Mouse (Mus musculus) gastrocnemius, postnatal 25 days (tissue): Measurements from ENCODE around the gene Fam227b. TPM values are rescaled to one million over a fixed set of nuclear protein-coding genes. Genes with fewer than 3 reads are reported as not detected.

Source experiments
- DNase-seq: peaks from one replicate; pipeline ENCODE4 v3.0.0; 2022
- long read RNA-seq, 2 experiments: library from polyadenylated mRNA; stranded (forward); transcript quantifications; one replicate each; pipeline ENCODE4 v2.0.0; 2021
- total RNA-seq, 2 experiments: library from RNA; stranded (reverse); gene quantifications; 1 replicate in 1 of 2; 2 replicates in 1 of 2; pipeline ENCODE4 v1.2.3; 2021

Fam227b gene
- not detected for total RNA-seq
- long read RNA-seq, experiment 1 = 0 reads
- long read RNA-seq, experiment 2 = 0 reads

DNA sequence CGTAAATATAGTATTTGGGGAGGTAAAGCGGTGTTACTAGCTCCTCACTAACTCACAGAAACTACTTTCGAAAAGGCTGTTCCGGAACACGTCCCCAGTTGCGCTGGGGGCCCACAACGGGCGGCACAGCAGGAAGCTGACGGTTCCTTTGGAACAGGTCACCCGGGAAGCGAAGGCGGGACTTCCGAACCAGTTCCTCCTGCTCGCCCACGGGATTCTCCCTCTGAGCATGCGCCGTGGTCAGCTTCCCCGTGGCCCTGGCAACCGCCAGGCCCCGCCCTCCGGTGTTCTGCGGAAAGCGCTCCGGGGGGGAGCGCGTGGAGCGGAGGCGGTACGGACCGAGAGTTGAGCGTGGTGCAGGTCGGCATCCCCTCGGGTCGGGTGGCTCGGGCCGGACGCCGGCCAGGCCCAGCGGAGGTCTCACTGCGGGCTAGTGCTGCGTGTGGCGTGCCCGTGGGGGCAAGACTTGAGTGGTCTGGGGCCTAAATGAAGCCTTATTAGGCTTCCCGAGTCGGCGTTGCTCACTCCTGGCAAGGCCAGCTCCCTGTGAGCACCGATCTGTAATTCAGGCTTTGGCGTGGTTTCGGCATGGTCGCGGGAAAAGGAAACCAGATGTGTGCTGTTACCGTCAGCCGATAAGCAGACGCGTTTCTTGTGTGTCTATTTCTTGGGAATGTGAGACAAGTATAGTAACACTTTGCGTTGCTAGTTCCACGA is at the start of gene Fam227b, which contains the start of gene Dtwd1:
TSS of gene Fam227b (minus strand) at position 150 of the 717 bp plus-strand sequence.
TSS of gene Dtwd1 (plus strand) at position 287 of the 717 bp plus-strand sequence.
- DNase-seq = peak; percentile 97

DNA sequence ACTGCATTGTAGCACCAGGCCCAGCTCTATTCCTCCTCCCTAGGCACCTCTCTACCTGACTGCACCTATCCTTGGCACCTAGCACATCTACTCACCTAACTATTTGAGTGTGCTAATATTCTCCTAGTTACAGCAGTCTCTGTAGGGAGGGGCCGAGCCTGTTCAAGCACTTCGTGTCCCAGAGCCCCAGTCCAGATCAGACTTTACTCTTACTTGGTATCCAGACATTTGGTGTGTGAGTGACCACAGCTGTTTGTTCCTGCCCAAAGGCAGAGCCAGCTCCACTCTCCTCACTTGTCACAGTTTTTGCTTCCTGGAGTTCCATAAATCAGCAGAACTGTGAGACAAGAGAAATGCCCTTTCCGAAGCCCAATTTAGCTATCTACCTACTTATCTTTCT is 47.2 kb upstream of the Fam227b start:
- DNase-seq = no peak

DNA sequence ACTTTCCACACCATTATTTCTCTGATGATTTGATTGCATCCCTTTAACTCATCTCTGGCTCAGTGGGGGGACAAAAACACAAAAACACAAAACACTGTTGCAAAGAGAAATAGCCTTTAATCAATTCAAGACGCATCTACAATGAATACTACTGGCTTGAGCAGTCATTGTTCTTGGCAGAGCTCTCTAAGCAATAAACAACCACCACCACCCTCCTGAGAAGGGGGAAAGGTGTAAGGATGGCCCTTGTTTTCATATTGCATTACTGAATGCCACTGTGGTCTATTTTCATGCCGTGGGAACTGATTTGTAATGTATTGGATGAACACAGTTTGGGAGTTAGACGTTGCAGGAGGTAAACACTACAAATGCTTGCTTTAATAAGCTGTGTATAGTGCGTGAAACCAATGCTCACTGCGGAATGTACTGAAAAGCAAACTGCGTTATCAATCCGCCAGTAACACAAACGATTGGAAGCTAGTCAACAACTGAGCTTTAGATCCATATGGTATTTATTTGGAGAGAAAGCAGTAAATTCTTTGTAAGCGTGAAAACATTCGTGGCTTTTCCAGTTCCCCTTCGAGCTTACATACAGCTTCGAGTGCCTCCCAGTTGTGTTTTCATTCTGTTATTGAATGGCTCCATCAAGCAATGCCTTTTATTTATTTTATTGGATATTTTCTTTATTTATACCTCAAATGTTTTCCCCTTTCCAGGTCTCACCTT is 44.0 kb upstream of the Fam227b start:
- no peak for DNase-seq

DNA sequence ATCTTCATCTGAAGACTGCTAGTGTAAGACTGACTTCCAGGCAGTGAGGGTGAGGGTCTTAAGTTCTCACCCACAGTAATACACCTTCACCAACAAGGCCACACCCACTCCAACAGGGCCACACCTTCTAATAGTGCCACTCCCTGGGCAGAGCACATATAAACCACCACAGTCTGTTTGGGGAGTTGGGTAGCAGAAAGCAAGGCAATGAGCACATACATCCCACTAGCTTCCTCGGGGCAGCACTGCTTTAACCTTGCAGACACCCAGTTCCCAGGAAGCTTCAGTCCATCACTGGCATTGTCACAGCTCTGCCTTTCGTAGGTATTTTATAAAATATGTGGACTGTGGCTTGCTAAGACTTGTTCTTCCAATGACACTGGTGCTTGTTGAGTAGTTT is 40.3 kb upstream of the Fam227b start:
- no peak for DNase-seq

DNA sequence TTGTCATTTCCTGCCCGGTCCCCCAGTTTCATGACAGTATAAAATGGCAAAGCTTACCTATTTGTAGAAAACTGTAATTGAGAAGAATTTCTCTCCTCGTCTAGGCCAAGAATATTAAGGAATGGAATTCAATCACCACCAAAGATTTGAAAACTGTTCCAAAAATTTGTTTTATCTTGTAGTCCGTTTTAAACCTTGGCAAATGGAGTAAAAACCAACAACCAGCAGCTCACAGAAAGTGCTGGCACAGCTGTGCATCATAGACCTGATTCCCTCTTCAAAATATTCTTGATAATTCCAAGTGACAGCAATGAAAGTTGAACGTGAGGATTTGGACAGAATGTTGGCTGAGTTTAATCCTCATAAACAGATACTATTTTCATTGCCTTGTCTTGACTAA is 39.5 kb upstream of the Fam227b start:
- no peak for DNase-seq

DNA sequence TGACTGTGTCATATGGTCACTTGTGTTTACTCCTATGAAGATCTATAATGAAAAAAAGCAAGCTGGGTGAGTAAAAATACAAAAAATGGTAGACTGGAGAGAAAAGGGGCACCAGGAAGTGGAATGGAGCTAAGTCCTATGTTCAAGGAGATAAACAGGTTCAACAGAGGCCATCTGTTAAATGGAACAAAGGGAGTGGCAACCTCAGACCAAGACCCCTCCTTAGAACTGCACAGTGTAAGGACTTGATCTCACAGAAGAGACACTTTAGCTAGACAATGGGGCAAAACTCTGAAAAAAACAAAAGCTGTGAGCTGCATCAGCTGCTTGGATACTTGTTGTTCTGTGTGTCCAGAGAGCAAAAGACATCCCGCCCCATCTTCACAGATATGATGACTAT is 19.6 kb upstream of the Fam227b start:
- DNase-seq = no peak

DNA sequence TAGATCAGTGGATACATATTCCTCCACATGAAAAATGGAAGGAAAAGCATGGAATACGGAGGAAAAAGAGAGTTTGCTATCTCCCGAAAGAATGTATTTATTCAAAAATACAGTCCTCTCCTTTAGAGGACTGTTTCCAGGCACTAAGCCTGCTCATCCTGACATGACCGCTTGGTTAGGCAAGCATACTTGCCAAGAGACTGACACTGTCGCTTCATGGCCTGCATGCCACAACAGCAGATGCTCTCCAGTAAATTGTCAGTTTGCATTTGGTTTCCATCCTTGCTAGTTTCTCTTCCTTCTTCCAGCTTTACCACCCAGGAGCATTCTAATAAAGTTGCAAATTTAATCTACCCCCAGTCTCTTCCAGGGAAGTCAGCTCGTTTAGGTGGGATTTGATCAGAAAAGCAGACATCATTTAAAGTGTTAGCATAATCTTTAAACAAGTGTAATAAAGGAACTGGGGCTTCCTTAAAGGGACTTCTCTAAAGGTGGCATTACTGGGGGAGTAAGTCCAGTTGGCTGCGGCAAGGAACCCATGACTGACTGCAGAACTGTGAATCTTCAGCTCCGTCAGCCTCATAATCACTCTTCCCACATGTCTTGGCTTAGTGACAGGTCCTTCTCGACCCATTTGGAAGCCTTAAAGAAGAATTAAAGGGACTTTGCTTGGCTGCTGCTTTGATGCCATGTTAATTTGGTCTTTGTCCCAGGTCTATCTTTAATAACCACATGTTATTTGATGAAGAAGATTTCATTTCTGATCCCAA is 15.2 kb upstream of the Fam227b start:
- no peak for DNase-seq

DNA sequence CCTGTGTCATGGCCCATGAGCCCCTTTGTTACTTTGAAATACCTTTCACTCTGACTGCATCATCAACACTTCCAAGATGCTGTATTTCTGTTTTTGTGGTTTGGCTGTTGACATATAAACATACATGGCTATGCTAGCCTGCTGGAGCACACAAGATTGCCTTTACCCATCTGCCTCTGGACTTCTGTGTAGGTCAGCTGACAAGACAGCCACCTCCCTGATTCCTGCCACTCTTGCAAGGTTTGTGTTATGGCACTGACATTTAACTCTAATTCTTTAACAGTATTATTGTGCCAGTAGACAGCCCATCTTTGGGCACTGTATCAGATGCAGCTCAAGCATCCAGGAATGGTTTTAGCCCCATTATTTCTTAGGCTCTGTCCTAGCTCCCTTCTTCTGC is 14.5 kb upstream of the Fam227b start:
- DNase-seq = no peak

DNA sequence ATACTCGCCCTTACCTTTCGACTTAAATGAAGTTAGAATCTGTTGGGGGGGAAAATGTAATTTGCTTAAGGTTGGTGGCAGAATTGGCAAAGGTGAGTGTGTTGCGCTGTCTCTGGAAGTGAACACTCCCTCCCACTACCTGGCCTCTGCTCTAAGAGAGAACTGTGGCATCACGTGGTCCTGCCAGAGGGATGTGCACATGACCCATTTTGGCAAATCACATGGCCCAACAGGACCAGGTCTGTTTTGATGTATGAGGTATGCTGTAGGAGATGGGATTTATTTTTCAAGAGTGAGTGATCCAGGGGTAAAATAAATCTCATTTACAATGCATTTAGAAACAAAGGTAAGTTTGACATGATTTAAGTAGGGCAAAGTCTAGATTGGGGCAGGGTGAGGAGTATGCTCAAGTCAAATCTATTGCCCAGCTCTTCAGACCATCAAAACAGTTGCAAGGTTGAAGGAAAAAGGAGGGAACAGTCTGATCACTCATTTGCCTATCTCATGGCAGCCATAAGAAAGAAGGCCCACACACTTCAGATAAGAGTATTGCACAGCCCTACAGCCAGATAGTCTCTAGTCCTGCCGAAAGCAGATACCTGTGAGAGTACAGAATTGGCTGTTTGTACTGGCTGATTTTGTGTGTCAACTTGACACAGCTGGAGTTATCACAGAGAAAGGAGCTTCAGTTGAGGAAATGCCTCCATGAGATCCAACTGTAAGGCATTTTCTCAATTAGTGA is 13.6 kb upstream of the Fam227b start:
- no peak for DNase-seq

DNA sequence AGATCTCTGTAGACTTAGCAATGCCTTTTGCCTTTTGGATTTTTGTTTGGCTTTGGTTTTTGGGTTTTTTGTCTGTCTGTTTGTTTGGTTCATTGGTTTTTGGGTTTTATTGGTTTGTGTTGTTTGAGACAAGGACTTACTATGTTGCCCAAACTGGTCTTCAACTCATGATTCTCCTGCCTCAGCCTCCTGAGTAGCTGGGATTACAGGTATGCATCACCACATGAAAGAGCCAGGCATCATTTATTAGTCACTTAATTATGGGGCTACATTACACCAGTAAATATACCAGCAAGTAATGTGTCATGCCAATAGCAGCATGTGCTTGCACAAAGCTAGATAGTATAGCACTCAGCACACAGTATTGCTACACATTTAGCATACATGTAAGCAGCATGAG is 4.1 kb downstream of the Fam227b start:
- DNase-seq = no peak

DNA sequence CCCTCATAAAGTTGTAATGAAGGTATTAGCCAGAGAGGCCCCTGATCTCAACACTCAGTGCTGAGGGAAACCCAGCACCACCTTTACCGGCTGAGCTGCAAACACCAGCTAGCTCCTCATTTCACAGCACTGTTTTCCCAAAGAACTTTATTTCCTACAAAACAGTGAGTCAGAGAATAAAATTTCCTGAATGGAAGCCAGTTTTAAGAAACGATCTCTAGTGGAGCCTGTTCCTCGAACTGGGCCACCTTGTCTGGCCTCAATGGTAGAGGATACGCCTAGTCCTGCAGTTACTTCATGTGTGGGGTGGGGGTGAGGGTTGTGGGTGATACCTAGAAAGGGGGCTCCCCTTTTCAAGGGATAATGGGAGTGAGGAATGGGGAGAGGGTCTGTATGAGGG is 57.2 kb downstream of the Fam227b start:
- no peak for DNase-seq

DNA sequence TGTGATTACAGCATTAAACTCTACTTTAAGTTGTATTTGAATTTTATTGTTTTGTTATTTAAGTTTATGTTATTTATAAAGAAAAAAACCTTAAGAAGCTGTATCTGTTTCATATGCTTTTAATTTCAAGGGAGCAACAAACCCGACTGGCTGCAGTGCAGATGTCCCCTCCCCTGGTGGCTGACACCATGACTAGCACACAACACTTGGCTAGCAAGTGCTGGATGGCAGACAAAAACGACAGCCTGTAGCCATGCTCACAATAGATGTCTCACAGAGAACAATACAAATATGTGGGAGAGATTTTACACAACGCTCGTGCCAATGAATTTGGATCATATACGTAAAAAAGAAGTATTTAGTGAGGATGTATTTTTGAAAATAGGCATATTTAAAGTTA is 61.4 kb downstream of the Fam227b start:
- no peak for DNase-seq

DNA sequence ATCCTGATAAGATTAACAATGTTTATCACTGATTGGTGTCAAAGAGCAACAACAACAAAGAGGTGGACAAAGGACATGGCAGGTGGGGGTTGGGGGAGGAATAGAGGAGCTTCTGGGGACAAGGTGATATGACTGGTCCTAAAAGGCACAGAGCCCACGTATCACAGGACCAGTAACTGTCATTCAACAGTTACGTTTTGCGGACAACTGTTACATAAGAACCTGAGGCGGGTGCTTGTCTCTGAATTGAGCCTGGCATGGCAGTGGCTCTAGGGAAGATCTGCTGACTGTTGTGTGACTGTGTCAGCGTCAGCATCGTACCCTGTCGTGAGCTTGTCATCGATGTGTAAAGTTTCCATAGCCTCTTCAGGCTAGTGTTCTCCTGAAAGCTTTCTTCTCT is 65.6 kb downstream of the Fam227b start:
- DNase-seq = no peak

DNA sequence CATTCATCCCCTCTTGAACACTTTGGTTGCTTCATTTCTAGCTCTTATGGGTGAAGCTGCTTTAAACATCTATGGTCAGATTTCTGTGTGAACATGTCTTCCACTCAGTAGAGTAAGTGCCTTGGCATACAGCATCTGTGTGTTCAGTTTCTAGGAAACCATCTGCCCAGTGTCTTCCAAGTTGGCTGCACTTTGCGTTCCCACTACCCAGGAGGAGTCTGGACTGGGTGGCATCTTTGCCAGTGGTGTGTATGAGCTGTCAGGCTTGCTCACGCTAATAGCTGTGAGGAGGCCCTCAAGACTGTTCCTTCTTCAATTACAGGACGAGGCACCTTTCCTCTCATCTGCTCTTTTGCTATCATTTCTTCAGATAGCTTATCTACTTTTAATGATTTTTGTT is 67.5 kb downstream of the Fam227b start:
- DNase-seq = peak; percentile 61

DNA sequence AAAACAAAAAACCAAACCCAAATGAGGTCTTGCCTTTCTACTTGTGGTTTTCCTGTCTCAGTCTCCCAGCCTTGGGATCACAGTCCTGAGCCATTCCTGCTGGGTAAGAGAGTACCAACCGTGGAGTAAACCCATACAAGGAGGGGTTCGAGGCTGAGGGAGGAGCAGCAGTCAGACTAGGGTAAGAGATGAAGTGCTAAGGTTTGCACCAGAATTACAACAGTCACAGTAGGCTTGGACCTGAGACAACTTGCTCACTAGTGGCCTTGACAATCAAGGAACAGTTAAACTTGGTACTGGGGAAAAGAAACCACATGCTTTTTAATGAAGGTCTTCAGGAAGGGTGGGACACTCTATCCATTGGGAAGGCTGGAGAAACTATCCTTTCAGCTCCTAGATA is 72.7 kb downstream of the Fam227b start:
- no peak for DNase-seq

DNA sequence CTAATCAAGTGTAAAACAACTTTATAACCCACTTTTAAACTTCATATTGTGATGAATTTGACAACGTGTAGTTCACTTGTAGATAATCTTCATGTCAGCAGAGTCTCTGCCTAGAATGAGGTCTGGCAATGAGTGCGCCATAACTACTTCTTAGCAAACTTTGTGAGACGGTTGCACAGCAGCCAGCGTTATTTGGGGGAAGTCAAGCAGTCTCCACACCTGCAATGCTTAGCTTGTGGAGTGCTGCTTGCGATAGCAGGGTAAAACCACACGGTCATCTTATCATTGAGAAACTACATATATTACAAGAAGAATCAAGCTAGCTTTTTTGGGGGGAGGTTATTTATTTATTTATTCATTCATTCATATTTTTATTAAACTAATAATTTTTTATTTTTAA is 75.3 kb downstream of the Fam227b start:
- no peak for DNase-seq

DNA sequence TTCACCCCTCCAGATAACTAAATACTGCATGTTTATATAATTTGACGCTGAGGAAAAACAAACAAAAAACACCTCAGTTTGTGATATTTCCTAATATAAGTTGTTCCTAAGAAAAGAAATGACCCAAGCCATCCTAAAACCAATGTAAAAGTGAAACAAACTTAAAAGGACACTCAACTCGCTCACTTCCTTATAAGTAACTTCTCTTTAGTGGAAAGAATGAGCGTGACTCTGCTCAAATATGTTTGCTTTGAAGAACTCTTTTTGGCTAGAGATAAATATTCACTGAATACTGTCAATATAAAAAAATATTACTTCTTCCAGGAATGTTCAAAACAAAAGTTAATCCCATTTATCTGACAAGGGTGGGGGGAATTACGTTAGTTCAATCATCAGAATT is 78.1 kb downstream of the Fam227b start:
- no peak for DNase-seq

DNA sequence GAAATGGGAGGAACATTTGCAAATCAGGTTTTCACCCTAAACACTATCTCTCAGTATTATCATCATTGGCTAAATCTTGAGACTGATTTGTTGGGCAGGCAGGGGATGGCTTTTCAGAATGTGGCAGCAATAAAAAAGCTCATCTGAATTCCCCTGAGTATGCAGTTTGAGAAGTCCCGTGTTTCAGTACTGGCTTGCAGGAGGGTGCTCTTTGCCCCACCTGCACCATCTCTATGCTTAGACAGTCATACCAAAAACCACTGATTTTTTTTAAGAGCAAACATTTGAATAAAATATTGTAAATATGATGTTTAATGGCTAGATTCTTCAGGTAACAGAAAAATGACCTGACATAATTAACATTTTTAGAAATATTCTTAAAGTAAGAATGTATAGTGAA is 82.1 kb downstream of the Fam227b start:
- no peak for DNase-seq

DNA sequence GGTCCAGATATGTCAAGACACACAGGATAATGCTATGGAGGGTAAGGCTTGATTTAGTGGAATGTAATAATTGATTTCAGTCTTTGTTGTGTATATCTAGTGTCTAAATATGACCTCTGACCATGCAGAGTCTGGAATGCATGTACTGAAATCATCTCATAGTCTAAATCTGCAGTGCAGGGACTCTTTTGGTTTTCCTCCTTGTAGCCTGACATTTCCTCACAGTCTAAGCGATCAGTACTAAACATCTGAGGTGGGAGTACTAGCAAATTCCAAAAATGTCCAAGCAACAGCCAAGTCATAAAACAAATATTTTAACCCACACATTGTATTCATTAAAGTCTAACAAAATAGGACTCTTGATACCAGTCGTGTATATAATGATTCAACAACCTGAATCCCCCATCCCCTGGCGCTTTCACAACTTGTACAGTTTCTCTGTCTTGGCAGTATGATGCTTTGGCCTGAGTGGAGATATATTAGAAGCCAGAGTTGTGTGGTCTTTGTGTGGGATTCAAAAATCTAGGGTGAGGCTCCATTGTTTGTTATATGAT is 86.4 kb downstream of the Fam227b start:
- DNase-seq = no peak

DNA sequence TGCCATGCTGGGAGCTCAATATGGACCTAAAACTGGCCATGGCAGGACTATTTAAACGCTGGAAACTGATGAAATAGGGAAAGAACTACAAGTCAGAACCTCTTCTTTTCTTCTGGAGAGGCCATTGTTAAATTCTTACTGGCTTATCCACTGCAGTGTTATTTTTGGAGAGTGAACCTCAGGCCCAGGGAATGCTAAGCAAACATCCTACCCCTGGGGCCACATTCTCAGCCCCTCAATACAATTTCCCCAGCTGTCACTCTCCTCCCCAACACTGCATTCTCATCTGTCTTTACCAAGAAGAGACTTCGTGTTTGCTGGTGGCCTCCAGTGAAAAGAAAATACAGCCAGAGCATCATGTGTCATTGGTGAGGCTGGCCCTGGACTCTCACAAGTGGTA is 87.0 kb downstream of the Fam227b start:
- DNase-seq = no peak

DNA sequence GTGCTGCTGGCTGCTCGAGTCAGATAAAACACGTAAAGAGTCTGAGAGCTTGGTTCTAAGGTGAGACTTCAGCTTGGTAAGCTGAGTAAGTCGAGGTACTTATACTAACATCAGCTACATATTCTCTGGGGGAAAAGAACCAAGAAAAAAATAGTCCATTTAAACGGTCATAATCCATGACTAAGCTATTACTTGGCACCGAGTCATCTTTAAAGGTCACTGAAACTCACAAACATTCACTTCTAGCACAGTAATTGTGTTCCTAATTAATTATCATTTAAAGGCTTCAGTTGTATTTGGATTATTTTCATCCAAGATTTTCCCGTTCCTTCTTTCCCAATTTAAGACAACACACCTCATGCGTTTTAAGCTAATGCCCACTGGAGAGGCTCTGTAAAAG is 88.9 kb downstream of the Fam227b start:
- DNase-seq = no peak
